Mouse (Mus musculus): Measurements from ENCODE around the gene Tsen54. TPM values are rescaled to one million over a fixed set of nuclear protein-coding genes. Genes with fewer than 3 reads are reported as not detected.
A peak's percentile ranks its signal among the peaks of the same experiment; 100 is the strongest.
"Not testable (repeated sequence)": the region's sequence is repeated elsewhere in the genome, so short reads cannot be mapped to it uniquely, and the experiment has no call there.

The Tsen54 gene
- polyA plus RNA-seq, 1 experiment from 2014 or later, result 23.2 TPM

DNA sequence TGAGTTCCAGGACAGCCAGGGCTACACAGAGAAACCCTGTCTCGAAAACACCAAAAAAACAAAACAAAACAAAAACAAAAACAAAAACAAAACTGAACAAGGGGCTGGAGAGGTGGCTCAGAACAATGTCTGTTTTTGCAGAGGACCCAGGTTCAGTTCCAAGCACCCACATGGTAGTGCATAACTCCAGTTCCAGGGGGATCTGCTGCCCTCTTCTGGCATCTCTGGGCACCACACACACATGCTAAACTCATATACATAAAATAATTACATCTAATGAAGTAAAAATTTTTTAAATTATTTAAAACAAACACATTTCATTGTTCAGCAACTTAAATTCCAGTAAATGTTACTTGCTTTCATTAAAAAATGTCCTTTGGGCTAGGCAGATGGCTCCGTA is 31.3 kb downstream of the Tsen54 start:
- ATAC-seq, result no peak
- no peaks in the 10 kb centered on the region for H3K27me3 ChIP-seq
- no peak overlapping the region for H3K4me3 ChIP-seq
- no peak overlapping the region for H3K4me2 ChIP-seq
- H3K36me3 ChIP-seq (ENCODE audit: poor library complexity, severe bottlenecking), result no peaks in the 10 kb centered on the region
- no peak overlapping the region for H3K9ac ChIP-seq
- 94% methylated on average over 2 of the region's 2 CpGs for WGBS
- H3K9me3 ChIP-seq (replicated peaks), result no peaks in the 10 kb centered on the region
- H3K27ac ChIP-seq, result no peak overlapping the region
- no peaks in the 10 kb centered on the region for H3K4me1 ChIP-seq

DNA sequence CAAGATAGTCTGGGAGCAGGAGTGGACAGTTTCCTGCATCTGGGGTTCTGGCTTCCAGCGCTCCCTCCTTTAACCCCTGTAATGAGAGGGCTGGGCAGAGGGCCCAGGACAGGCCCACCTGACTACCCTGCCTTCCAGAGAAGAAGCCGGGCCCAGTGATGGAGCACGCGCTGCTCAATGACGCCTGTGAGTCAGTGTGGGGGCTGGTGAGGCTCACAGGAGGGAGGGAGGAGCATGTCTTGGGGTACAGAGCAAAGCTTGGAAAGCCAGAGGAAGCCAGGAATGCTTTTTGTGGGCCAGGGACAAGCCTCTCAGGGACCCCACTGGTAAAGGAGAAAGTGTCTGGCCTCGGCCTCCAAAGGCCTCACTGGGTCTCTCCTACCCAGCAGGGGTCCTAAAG is 40.1 kb downstream of the Tsen54 start:
- ATAC-seq, result no peak
- Histone ChIP-seq H3K9me3 (replicated peaks) (no peaks in the 10 kb centered on the region), H3K27ac (no peak overlapping the region), H3K36me3 (ENCODE audit: poor library complexity, severe bottlenecking) (no peaks in the 10 kb centered on the region), H3K9ac (no peak overlapping the region), H3K4me2 (no peak overlapping the region), H3K4me3 (no peak overlapping the region), H3K27me3 (peaks cover 37% of the 10 kb centered on the region), H3K4me1 (peaks cover 8% of the 10 kb centered on the region)
- 77% methylated on average over 6 of the region's 6 CpGs for WGBS

DNA sequence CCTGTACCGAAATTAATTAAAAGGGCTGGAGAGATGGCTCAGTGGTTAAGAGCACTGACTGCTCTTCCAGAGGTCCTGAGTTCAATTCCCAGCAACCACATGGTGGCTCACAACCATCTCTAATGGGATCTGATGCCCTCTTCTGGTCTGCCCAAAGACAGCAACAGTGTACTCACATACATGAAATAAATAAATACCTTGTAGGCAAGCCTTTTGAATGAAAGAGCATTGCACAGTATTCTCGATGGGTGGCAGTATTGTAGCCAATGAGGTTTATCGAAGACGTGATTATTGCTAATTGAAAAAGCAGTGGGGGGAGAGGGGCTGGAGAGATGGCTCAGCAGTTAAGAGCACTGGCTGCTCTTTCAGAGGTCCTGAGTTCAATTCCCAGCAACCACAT is 42.6 kb downstream of the Tsen54 start:
- not testable (repeated sequence) for H3K9ac ChIP-seq; H3K9me3 ChIP-seq (replicated peaks); H3K36me3 ChIP-seq (ENCODE audit: poor library complexity, severe bottlenecking); ATAC-seq; H3K27ac ChIP-seq; H3K4me2 ChIP-seq; H3K4me3 ChIP-seq; H3K4me1 ChIP-seq
- H3K27me3 ChIP-seq, result peaks cover 62% of the 10 kb centered on the region
- WGBS, result 89% methylated on average over 4 of the region's 4 CpGs

DNA sequence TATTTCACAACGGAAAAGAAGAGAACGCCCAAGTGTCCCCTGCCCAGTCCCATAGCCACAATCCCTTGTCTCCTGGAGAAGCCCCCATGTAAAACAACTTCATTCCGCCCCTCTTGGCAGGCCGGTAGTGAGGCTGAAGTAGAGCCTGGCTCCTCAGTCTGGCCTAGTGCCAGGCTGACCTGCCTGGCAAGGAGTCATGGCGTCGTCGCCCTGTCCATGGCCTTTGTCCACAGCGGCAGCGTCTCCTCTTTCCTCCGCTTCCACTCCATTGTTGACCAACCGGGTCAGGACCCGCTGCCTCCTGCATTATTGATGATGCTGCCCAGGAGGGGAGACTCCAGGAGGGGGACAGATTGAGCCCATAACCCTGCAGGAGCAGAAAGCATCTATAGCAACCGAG is 43.4 kb downstream of the Tsen54 start:
- Histone ChIP-seq H3K9me3 (replicated peaks) (no peaks in the 10 kb centered on the region), H3K27ac (no peak overlapping the region), H3K9ac (no peak overlapping the region), H3K36me3 (ENCODE audit: poor library complexity, severe bottlenecking) (no peaks in the 10 kb centered on the region), H3K4me1 (peaks cover 8% of the 10 kb centered on the region), H3K4me3 (no peak overlapping the region), H3K27me3 (peaks cover 66% of the 10 kb centered on the region), H3K4me2 (no peak overlapping the region)
- WGBS, result 55% methylated on average over 12 of the region's 13 CpGs
- ATAC-seq, result no peak

DNA sequence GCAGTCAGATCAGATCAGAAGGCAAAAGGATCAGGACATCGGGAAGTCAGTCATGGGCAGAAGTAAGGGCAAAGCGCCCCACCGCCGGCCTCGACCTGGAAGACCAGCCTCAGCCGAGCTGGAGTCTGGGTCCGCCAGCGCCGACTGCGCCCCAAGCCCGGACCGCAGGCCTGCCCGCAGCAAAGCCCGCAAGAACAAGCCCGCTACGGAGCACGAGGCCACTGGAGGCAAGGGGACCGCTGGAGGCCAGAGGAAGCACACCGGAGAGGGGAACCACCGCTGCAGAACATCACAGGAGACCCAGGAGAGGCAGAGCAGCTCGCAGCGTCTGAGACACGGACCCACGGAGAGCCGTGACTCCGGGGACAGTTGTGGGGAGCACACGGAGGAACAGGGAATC is 43.8 kb downstream of the Tsen54 start, which contains the start of gene Myo15b:
TSS of gene Myo15b (plus strand) at position 53 of the 400 bp plus-strand sequence.
- Histone ChIP-seq H3K27ac (no peak within 1 kb of the TSS), H3K9me3 (replicated peaks) (no peaks in the 10 kb centered on the region), H3K4me3 (peak within 1 kb of the TSS; percentile 36), H3K27me3 (peaks cover 66% of the 10 kb centered on the region), H3K4me1 (peaks cover 8% of the 10 kb centered on the region), H3K9ac (peak within 1 kb of the TSS; percentile 56), H3K4me2 (peak within 1 kb of the TSS; percentile 55), H3K36me3 (ENCODE audit: poor library complexity, severe bottlenecking) (no peaks in the 10 kb centered on the region)
- WGBS, result 11% methylated on average over 27 of the region's 27 CpGs
- ATAC-seq, result no peak

DNA sequence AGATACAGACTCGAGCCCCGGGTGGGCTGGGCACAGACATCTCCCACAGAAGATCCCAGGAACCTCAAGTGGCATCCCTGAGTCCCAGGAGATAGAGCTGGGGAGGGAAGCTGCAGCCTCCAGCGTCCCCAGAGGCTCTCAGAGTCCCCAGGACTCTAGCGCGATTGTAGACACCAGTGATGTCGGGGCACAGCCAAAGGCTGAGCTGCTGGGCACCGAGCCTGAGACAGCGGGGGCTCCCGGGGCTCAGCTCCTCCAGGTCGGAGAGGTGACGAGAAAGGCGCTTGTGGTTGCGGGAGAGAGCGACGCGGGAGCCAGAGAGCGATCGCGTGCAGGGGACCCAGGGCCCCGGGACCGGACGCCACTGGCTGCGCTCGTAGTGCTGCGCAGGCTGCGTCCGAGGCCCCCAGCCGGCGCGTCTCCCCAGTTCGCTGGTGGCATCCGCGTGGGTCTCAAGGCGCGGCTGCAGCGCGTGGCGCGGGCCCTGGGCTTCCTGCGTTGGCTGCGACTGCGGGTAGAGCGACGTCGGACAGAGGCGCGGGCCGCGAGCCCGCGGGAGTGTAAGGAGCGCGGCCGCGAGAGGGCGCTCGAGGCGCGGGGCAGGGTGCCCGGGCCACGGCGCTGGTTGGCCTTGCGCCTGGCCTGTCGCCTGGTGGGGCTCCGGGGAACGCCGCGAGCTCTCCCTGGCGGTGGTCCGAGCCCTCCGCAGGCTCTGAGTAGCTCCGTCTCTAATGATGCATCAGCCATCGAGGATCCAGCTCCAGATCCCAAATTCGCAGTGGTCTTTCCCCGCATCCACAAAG is 44.8 kb downstream of the Tsen54 start:
- Histone ChIP-seq H3K27ac (no peak overlapping the region), H3K4me3 (peak overlapping the region; percentile 36), H3K27me3 (peaks cover 66% of the 10 kb centered on the region), H3K36me3 (ENCODE audit: poor library complexity, severe bottlenecking) (no peaks in the 10 kb centered on the region), H3K9me3 (replicated peaks) (no peaks in the 10 kb centered on the region), H3K4me1 (peaks cover 8% of the 10 kb centered on the region), H3K9ac (peak overlapping the region; percentile 56), H3K4me2 (peak overlapping the region; percentile 55)
- 2% methylated on average over 74 of the region's 75 CpGs for WGBS
- ATAC-seq, result peak; percentile 77; the same call in 1 of the 2 replicates

DNA sequence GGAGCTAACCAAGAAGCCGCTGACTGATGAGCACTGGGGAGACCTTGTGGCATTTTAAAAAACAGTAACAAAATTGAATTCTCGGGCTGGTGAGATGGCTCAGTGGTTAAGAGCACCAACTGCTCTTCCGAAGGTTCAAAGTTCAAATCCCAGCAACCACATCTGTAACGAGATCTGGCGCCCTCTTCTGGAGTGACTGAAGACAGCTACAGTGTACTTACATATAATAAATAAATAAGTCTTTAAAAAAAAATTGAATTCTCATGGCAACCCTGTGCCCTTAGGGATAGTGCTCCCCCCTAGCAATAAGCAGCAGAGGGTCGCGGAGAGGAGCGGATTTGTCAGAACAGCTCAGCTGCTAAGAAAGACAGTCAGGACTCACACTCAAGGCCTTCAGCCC is 49.4 kb downstream of the Tsen54 start:
- Histone ChIP-seq H3K4me1 (peaks cover 6% of the 10 kb centered on the region), H3K4me3 (no peak overlapping the region), H3K9me3 (replicated peaks) (no peaks in the 10 kb centered on the region), H3K9ac (no peak overlapping the region), H3K4me2 (no peak overlapping the region), H3K27me3 (peaks cover 37% of the 10 kb centered on the region), H3K36me3 (ENCODE audit: poor library complexity, severe bottlenecking) (no peaks in the 10 kb centered on the region), H3K27ac (no peak overlapping the region)
- 85% methylated on average over 8 of the region's 8 CpGs for whole genome bisulfite sequencing
- no peak for ATAC-seq

DNA sequence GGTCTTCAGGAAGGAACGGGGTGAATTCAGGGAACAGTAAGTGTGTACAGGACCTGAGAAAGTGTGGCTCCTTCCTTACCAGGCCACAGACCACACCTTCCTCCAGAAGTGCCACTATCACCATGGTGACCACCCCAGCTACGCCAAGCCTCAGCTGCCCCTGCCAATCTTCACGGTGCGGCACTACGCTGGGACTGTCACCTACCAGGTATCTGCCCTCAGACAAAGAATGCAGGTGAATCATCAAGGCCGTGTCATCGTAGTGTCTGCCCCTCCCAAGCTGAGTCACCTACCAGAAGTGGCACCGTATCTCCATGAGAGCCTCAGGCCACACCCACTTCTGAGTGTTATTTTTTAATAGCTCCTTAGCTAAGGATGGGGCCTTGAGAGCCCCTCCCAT is 54.9 kb downstream of the Tsen54 start:
- H3K36me3 ChIP-seq (ENCODE audit: poor library complexity, severe bottlenecking), result no peaks in the 10 kb centered on the region
- no peak for ATAC-seq
- H3K4me3 ChIP-seq, result no peak overlapping the region
- H3K4me1 ChIP-seq, result no peaks in the 10 kb centered on the region
- no peak overlapping the region for H3K27ac ChIP-seq
- H3K27me3 ChIP-seq, result no peaks in the 10 kb centered on the region
- H3K9me3 ChIP-seq (replicated peaks), result no peaks in the 10 kb centered on the region
- 89% methylated on average over 8 of the region's 8 CpGs for WGBS
- no peak overlapping the region for H3K9ac ChIP-seq
- no peak overlapping the region for H3K4me2 ChIP-seq

DNA sequence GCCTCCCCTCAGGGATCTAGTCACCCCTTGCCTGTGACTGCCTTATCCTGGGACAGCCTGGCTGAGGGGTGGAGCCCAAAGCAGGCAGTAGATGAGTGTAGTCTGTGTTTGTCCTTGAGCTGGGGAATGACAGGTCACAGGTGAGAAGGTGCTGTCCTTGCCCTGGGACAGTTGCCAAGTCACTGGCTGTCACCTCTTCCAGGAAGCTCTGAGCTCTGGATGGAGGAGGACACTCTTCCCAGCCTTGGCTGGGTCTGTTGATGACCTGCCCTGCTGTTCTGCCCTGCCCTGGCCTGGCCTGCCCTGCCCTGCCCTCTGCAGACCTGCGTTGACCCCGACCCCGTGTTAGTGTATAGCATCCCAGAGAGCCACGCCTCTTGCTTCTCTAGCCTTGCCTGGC is 57.9 kb downstream of the Tsen54 start:
- H3K4me2 ChIP-seq, result no peak overlapping the region
- 75% methylated on average over 4 of the region's 4 CpGs for WGBS
- H3K27ac ChIP-seq, result no peak overlapping the region
- H3K4me1 ChIP-seq, result no peaks in the 10 kb centered on the region
- no peaks in the 10 kb centered on the region for H3K9me3 ChIP-seq (replicated peaks)
- H3K36me3 ChIP-seq (ENCODE audit: poor library complexity, severe bottlenecking), result no peaks in the 10 kb centered on the region
- ATAC-seq, result no peak
- H3K9ac ChIP-seq, result no peak overlapping the region
- no peaks in the 10 kb centered on the region for H3K27me3 ChIP-seq
- no peak overlapping the region for H3K4me3 ChIP-seq

Small RNA genes within 50 kb of the gene (microRNA-seq; reads per million reads assigned to microRNA genes)
- not detected for gene Mir5621

Other genes starting within 250 kb of the Tsen54 start
- 81.6 and 87.1 TPM in 2 replicates for gene Mrps7, start 210.8 kb upstream of the Tsen54 start, polyA plus RNA-seq (2015; fragmentation: Nextera tagmentation; extraction: Ambion mirVana)
- 23.6 and 29.8 TPM in 2 replicates for gene Gga3, start 210.7 kb upstream of the Tsen54 start, polyA plus RNA-seq (2015; fragmentation: Nextera tagmentation; extraction: Ambion mirVana)
- gene Mif4gd, start 201.8 kb upstream of the Tsen54 start, polyA plus RNA-seq (2015; fragmentation: Nextera tagmentation; extraction: Ambion mirVana), result 12.4 and 13.4 TPM in 2 replicates
- 37.6 and 37.8 TPM in 2 replicates for gene Slc25a19, start 186.4 kb upstream of the Tsen54 start, polyA plus RNA-seq (2015; fragmentation: Nextera tagmentation; extraction: Ambion mirVana)
- 137 and 139 TPM in 2 replicates for gene Grb2, start 106.1 kb upstream of the Tsen54 start, polyA plus RNA-seq (2015; fragmentation: Nextera tagmentation; extraction: Ambion mirVana)
- gene Tmem94, start 49.3 kb upstream of the Tsen54 start, polyA plus RNA-seq (2015; fragmentation: Nextera tagmentation; extraction: Ambion mirVana), result 28.0 and 29.5 TPM in 2 replicates
- gene Caskin2, start 1.1 kb upstream of the Tsen54 start, polyA plus RNA-seq (2015; fragmentation: Nextera tagmentation; extraction: Ambion mirVana), result 10.7 and 13.3 TPM in 2 replicates
- 0.68 and 1.2 TPM in 2 replicates for gene Llgl2, start 9.3 kb downstream of the Tsen54 start, polyA plus RNA-seq (2015; fragmentation: Nextera tagmentation; extraction: Ambion mirVana)
- 0.21 TPM in 1 of 2 replicates, not detected in the other for gene Myo15b, start 43.7 kb downstream of the Tsen54 start, polyA plus RNA-seq (2015; fragmentation: Nextera tagmentation; extraction: Ambion mirVana)
- 1.4 and 1.5 TPM in 2 replicates for gene Smim5, start 85.2 kb downstream of the Tsen54 start, polyA plus RNA-seq (2015; fragmentation: Nextera tagmentation; extraction: Ambion mirVana)
- gene Smim6, start 97.3 kb downstream of the Tsen54 start, polyA plus RNA-seq (2015; fragmentation: Nextera tagmentation; extraction: Ambion mirVana), result 0.80 and 0.86 TPM in 2 replicates
- gene Sap30bp, start 118.6 kb downstream of the Tsen54 start, polyA plus RNA-seq (2015; fragmentation: Nextera tagmentation; extraction: Ambion mirVana), result 56.1 and 62.4 TPM in 2 replicates
- 24.4 and 29.6 TPM in 2 replicates for gene Recql5, start 118.8 kb downstream of the Tsen54 start, polyA plus RNA-seq (2015; fragmentation: Nextera tagmentation; extraction: Ambion mirVana)
- gene Itgb4, start 160.0 kb downstream of the Tsen54 start, polyA plus RNA-seq (2015; fragmentation: Nextera tagmentation; extraction: Ambion mirVana), result 0.21 and 0.38 TPM in 2 replicates
- 74.8 and 86.1 TPM in 2 replicates for gene Galk1, start 198.0 kb downstream of the Tsen54 start, polyA plus RNA-seq (2015; fragmentation: Nextera tagmentation; extraction: Ambion mirVana)
- 2,689 and 2,766 TPM in 2 replicates for gene H3f3b, start 213.2 kb downstream of the Tsen54 start, polyA plus RNA-seq (2015; fragmentation: Nextera tagmentation; extraction: Ambion mirVana)
- gene Unk, start 215.6 kb downstream of the Tsen54 start, polyA plus RNA-seq (2015; fragmentation: Nextera tagmentation; extraction: Ambion mirVana), result 38.0 and 42.3 TPM in 2 replicates